Mouse (Mus musculus) T-helper 2 cell (primary cell): ENCODE measurements around the gene Brd7.

Source experiments
- in situ Hi-C: fragments of 300-600 bp; cut with MboI, MseI; formaldehyde crosslinking; loops from one replicate; pipeline ENCODE4 v1.15.1; 2025; ENCODE audit warnings: high pct_unique_total_duplicates

Gene Brd7

GRCm38 (mm10) chr8:88361708-88362428 lies at the start of gene Brd7:
TSS of gene Brd7 (minus strand) at chr8:88362194.
- in situ Hi-C loops = loop anchor here (25.0 kb wide), 1 partner anchor 350 kb away; no protein-coding TSS in a partner anchor

GRCm38 (mm10) chr8:88411461-88411860 lies 49.5 kb upstream of the Brd7 start:
- in situ Hi-C loops = no loop called here

GRCm38 (mm10) chr8:88409401-88409940 lies 47.5 kb upstream of the Brd7 start:
- in situ Hi-C loops = no loop called here

GRCm38 (mm10) chr8:88407716-88408115 lies 45.7 kb upstream of the Brd7 start:
- in situ Hi-C loops = no loop called here

- in situ Hi-C loops = loop anchor here (25.0 kb wide), 1 partner anchor 461 kb away; no protein-coding TSS in a partner anchor
These were observed 36.1 kb upstream of the Brd7 start for GRCm38 (mm10) chr8:88398060-88398459.

GRCm38 (mm10) chr8:88393298-88393697 lies 31.3 kb upstream of the Brd7 start:
- in situ Hi-C loops = loop anchor here (25.0 kb wide), 1 partner anchor 456 kb away; no protein-coding TSS in a partner anchor

- in situ Hi-C loops = loop anchor here (25.0 kb wide), 1 partner anchor 453 kb away; no protein-coding TSS in a partner anchor
These were observed 28.8 kb upstream of the Brd7 start for GRCm38 (mm10) chr8:88390749-88391148.

- in situ Hi-C loops = loop anchor here (10.0 to 25.0 kb wide), 3 partner anchors 56 to 451 kb away; no protein-coding TSS in a partner anchor
These were observed 26.8 kb upstream of the Brd7 start for GRCm38 (mm10) chr8:88388691-88389239.

- in situ Hi-C loops = loop anchor here (10.0 to 25.0 kb wide), 3 partner anchors 57 to 451 kb away; no protein-coding TSS in a partner anchor
These were observed 25.9 kb upstream of the Brd7 start for GRCm38 (mm10) chr8:88387874-88388273.

- in situ Hi-C loops = loop anchor here (10.0 to 25.0 kb wide), 3 partner anchors 62 to 446 kb away; no protein-coding TSS in a partner anchor
These were observed 21.2 kb upstream of the Brd7 start for GRCm38 (mm10) chr8:88383164-88383556.

- in situ Hi-C loops = loop anchor here (10.0 to 25.0 kb wide), 3 partner anchors 62 to 445 kb away; no protein-coding TSS in a partner anchor
These were observed 20.5 kb upstream of the Brd7 start for GRCm38 (mm10) chr8:88382311-88383163.

- in situ Hi-C loops = loop anchor here (10.0 to 25.0 kb wide), 3 partner anchors 64 to 443 kb away; no protein-coding TSS in a partner anchor
These were observed 18.5 kb upstream of the Brd7 start for GRCm38 (mm10) chr8:88380497-88380896.

GRCm38 (mm10) chr8:88376836-88377582 lies 15.0 kb upstream of the Brd7 start:
- in situ Hi-C loops = loop anchor here (25.0 kb wide), 1 partner anchor 440 kb away; no protein-coding TSS in a partner anchor

GRCm38 (mm10) chr8:88371522-88371921 lies 9.5 kb upstream of the Brd7 start:
- in situ Hi-C loops = loop anchor here (25.0 kb wide), 1 partner anchor 341 kb away; no protein-coding TSS in a partner anchor

GRCm38 (mm10) chr8:88369805-88370204 lies 7.8 kb upstream of the Brd7 start:
- in situ Hi-C loops = loop anchor here (25.0 kb wide), 1 partner anchor 342 kb away; no protein-coding TSS in a partner anchor

- in situ Hi-C loops = loop anchor here (25.0 kb wide), 1 partner anchor 343 kb away; no protein-coding TSS in a partner anchor
These were observed 7.2 kb upstream of the Brd7 start for GRCm38 (mm10) chr8:88369221-88369620.

- in situ Hi-C loops = loop anchor here (25.0 kb wide), 1 partner anchor 350 kb away; no protein-coding TSS in a partner anchor
These were observed 604 bp upstream of the Brd7 start for GRCm38 (mm10) chr8:88362446-88363150.

- in situ Hi-C loops = loop anchor here (25.0 kb wide), 1 partner anchor 351 kb away; no protein-coding TSS in a partner anchor
These were observed 818 bp downstream of the Brd7 start for GRCm38 (mm10) chr8:88361044-88361707.

- in situ Hi-C loops = loop anchor here (5.0 to 25.0 kb wide), 2 partner anchors 83 to 352 kb away; no protein-coding TSS in a partner anchor
These were observed 2.0 kb downstream of the Brd7 start for GRCm38 (mm10) chr8:88359959-88360358.
